Mouse (Mus musculus) C2C12 (cell line): ENCODE results near the gene Hoxc4.

Source experiments
- CEBPB ChIP-seq: IDR thresholded peaks from one replicate; pipeline ENCODE4 v1.6.1; 2011; ENCODE audit warnings: low read depth, mild to moderate bottlenecking, control low read depth, moderate library complexity
- CTCF ChIP-seq: IDR thresholded peaks from one replicate; pipeline ENCODE4 v1.5.1; 2011; ENCODE audit not compliant: control insufficient read depth, insufficient read depth, insufficient read length
- MAX ChIP-seq: IDR thresholded peaks from one replicate; pipeline ENCODE4 v1.6.1; 2011; ENCODE audit warnings: mild to moderate bottlenecking, control low read depth
- MYOD1 ChIP-seq: IDR thresholded peaks from one replicate; pipeline ENCODE4 v1.6.1; 2011; ENCODE audit warnings: low read depth; ENCODE audit not compliant: control insufficient read depth, insufficient read length
- MYOG ChIP-seq: IDR thresholded peaks from one replicate; pipeline ENCODE4 v1.6.1; 2011; ENCODE audit not compliant: control insufficient read depth, insufficient read length; ENCODE audit errors: extremely low read depth
- USF1 ChIP-seq: IDR thresholded peaks from one replicate; pipeline ENCODE4 v1.6.1; 2011; ENCODE audit warnings: low read depth, mild to moderate bottlenecking, control low read depth, moderate library complexity

DNA sequence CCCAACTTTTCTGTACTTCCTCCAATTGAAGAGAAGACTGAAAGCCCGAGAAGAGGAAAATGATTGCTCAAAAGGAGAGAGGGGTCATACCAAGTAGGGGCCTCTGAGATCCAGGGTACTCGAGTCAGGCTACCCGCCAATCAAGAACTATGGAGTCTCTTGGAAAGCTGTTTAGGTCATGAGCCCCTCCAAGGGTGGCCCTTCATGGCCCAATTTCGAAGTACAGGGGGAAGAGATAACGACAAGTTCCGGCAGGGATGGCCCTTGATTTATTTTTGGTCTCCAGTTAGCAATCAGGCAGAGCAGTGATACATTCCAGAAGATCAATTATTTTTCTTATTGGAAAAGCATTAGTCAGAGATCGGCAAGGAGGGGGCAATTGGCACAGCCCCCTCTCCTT, 27.0 kb upstream of the Hoxc4 start:
- TF ChIP-seq MYOG (no peak), CTCF (no peak), MYOD1 (no peak), USF1 (no peak), CEBPB (no peak), MAX (no peak)
